Mouse (Mus musculus): ENCODE measurements at regions not wholly inside any gene's neighbourhood (a gene's known extent, or its start where the extent isn't known, plus 50 kb on each side); places are given as distances from the start of the nearest gene placed in this dataset.
A peak's percentile ranks its signal among the peaks of the same experiment; 100 is the strongest.

- H3K4me2 ChIP-seq (replicated peaks), result no peak overlapping the region
- no peak overlapping the region for H3K27ac ChIP-seq
- H3K9ac ChIP-seq, result no peak overlapping the region
- ATAC-seq (ENCODE audit: low FRiP score), result no peak
- no peaks in the 10 kb centered on the region for H3K36me3 ChIP-seq (replicated peaks; ENCODE audit: control insufficient read depth, insufficient read depth)
- no peak overlapping the region for H3K4me3 ChIP-seq (replicated peaks; ENCODE audit: low read length)
- H3K4me1 ChIP-seq (replicated peaks; ENCODE audit: control insufficient read depth, insufficient read depth, low read length), result no peaks in the 10 kb centered on the region
- no peaks in the 10 kb centered on the region for H3K9me3 ChIP-seq (ENCODE audit: control insufficient read depth, low read length)
- DNase-seq (ENCODE audit: low spot score), result no peak
- 48% methylated on average over 5 of the region's 5 CpGs for WGBS
- no peaks in the 10 kb centered on the region for H3K27me3 ChIP-seq (ENCODE audit: control insufficient read depth, insufficient read depth, low read length)
These were observed 436.1 kb upstream of the Trpc7 start for GRCm38 (mm10) chr13:57331868-57332267.

DNA sequence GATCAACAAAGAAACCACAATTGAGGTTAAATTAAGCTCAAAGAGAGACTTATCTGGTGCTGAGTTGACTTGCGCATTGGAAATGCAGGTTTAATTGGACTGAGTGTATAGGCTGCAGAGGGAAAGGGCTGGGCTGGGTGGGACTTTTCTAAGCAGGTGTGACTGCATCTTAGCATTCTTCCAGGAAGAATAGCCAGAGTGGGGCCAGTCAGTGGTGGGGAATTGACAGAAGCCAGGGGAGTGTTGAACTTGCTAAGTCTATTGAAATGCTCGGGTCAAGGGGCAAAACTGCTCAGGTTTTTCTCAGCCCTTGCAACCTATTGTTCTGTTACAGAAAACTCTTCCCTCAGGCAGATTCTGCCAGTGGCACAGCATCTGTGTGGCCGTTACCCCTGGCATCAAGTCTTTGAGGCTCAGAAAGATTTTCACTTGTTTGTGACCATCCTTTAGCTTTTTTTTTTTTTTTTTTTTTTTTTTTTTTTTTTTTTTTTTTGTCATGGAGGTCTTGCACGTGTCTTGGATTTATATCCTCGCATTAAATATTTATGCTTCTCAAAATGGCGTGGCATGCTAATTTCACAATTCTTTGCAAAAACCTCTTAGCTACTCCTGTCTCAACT, 429.6 kb upstream of the Trpc7 start:
- Histone ChIP-seq H3K27ac (no peak overlapping the region), H3K9me3 (ENCODE audit: control insufficient read depth, low read length) (no peaks in the 10 kb centered on the region), H3K27me3 (ENCODE audit: control insufficient read depth, insufficient read depth, low read length) (no peaks in the 10 kb centered on the region), H3K4me3 (replicated peaks; ENCODE audit: low read length) (no peak overlapping the region), H3K4me2 (replicated peaks) (no peak overlapping the region), H3K36me3 (replicated peaks; ENCODE audit: control insufficient read depth, insufficient read depth) (no peaks in the 10 kb centered on the region), H3K9ac (no peak overlapping the region), H3K4me1 (replicated peaks; ENCODE audit: control insufficient read depth, insufficient read depth, low read length) (no peaks in the 10 kb centered on the region)
- DNase-seq (ENCODE audit: low spot score), result no peak
- no peak for ATAC-seq (ENCODE audit: low FRiP score)
- WGBS, result 76% methylated on average over 6 of the region's 6 CpGs

- Histone ChIP-seq H3K27me3 (ENCODE audit: control insufficient read depth, insufficient read depth, low read length) (no peaks in the 10 kb centered on the region), H3K36me3 (replicated peaks; ENCODE audit: control insufficient read depth, insufficient read depth) (no peaks in the 10 kb centered on the region), H3K9me3 (ENCODE audit: control insufficient read depth, low read length) (no peaks in the 10 kb centered on the region), H3K9ac (peak overlapping the region; percentile 21; the same call in 1 of the 2 replicates), H3K27ac (no peak overlapping the region), H3K4me1 (replicated peaks; ENCODE audit: control insufficient read depth, insufficient read depth, low read length) (peaks cover 13% of the 10 kb centered on the region; the same call in 1 of the 2 replicates), H3K4me3 (replicated peaks; ENCODE audit: low read length) (no peak overlapping the region), H3K4me2 (replicated peaks) (no peak overlapping the region)
- WGBS, result 20% methylated on average over 11 of the region's 11 CpGs
- ATAC-seq (ENCODE audit: low FRiP score) (no peak), DNase-seq (ENCODE audit: low spot score) (no peak)
These were observed 420.6 kb upstream of the Trpc7 start for GRCm38 (mm10) chr13:57316211-57317005.

DNA sequence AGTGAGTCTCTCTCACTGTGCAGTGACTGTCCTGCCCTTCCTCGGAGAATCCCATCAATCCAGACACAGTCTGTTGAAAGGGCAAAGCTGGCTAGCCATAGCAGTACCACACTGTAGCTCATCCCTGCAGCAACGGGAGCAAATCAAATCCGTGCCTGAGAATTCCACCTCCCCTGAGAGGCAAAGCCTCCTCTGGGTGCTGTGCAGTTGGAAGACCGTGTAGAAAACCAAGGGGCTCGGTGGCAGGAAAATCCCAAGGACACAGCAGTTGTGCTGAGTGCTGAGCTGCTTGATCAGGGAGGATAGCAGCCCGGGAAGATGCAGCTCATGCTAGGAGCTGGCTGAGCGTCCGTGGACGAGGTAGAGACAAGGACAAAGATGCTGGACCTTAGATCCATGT, 418.7 kb upstream of the Trpc7 start:
- H3K27ac ChIP-seq, result no peak overlapping the region
- WGBS, result 46% methylated on average over 9 of the region's 9 CpGs
- no peak overlapping the region for H3K9ac ChIP-seq
- no peak overlapping the region for H3K4me3 ChIP-seq (replicated peaks; ENCODE audit: low read length)
- no peaks in the 10 kb centered on the region for H3K9me3 ChIP-seq (ENCODE audit: control insufficient read depth, low read length)
- H3K36me3 ChIP-seq (replicated peaks; ENCODE audit: control insufficient read depth, insufficient read depth), result no peaks in the 10 kb centered on the region
- no peaks in the 10 kb centered on the region for H3K27me3 ChIP-seq (ENCODE audit: control insufficient read depth, insufficient read depth, low read length)
- DNase-seq (ENCODE audit: low spot score) (no peak), ATAC-seq (ENCODE audit: low FRiP score) (no peak)
- peaks cover 13% of the 10 kb centered on the region; the same call in 1 of the 2 replicates for H3K4me1 ChIP-seq (replicated peaks; ENCODE audit: control insufficient read depth, insufficient read depth, low read length)
- no peak overlapping the region for H3K4me2 ChIP-seq (replicated peaks)

- ATAC-seq (ENCODE audit: low FRiP score), result no peak
- Histone ChIP-seq H3K9me3 (ENCODE audit: control insufficient read depth, low read length) (no peaks in the 10 kb centered on the region), H3K27me3 (ENCODE audit: control insufficient read depth, insufficient read depth, low read length) (no peaks in the 10 kb centered on the region), H3K4me2 (replicated peaks) (no peak overlapping the region), H3K36me3 (replicated peaks; ENCODE audit: control insufficient read depth, insufficient read depth) (no peaks in the 10 kb centered on the region), H3K9ac (no peak overlapping the region), H3K4me1 (replicated peaks; ENCODE audit: control insufficient read depth, insufficient read depth, low read length) (peaks cover 13% of the 10 kb centered on the region; the same call in 1 of the 2 replicates), H3K4me3 (replicated peaks; ENCODE audit: low read length) (no peak overlapping the region), H3K27ac (no peak overlapping the region)
- 65% methylated on average over 2 of the region's 2 CpGs for WGBS
- no peak for DNase-seq (ENCODE audit: low spot score)
These were observed 417.9 kb upstream of the Trpc7 start for GRCm38 (mm10) chr13:57313731-57314130.

- no peaks in the 10 kb centered on the region for H3K36me3 ChIP-seq (replicated peaks; ENCODE audit: control insufficient read depth, insufficient read depth)
- no peak overlapping the region for H3K9ac ChIP-seq
- H3K9me3 ChIP-seq (ENCODE audit: control insufficient read depth, low read length), result no peaks in the 10 kb centered on the region
- no peak overlapping the region for H3K4me3 ChIP-seq (replicated peaks; ENCODE audit: low read length)
- ATAC-seq (ENCODE audit: low FRiP score) (no peak), DNase-seq (ENCODE audit: low spot score) (no peak)
- WGBS, result 76% methylated on average over 2 of the region's 2 CpGs
- peaks cover 12% of the 10 kb centered on the region for H3K4me1 ChIP-seq (replicated peaks; ENCODE audit: control insufficient read depth, insufficient read depth, low read length)
- no peak overlapping the region for H3K27ac ChIP-seq
- no peak overlapping the region for H3K4me2 ChIP-seq (replicated peaks)
- no peaks in the 10 kb centered on the region for H3K27me3 ChIP-seq (ENCODE audit: control insufficient read depth, insufficient read depth, low read length)
These were observed 415.4 kb upstream of the Trpc7 start for GRCm38 (mm10) chr13:57311235-57311634.

DNA sequence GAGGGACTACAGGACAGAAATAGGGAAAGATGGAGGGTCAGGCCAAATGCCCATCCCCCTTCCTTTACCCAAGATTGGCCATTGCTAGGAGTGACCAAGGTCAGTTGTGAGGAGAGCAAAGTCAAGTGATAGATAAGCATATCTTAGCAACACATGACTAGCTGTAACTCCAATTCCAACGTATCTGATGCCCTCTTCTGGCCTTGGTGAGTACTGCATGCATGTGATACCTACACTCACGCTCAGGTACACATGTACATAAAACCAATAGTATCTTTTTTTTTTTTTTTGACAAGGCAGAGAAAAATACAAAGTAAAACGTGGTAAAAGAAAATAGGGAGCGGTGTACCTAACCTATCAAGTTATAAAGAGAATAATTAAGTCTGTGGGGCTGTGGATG, 413.8 kb upstream of the Trpc7 start:
- Histone ChIP-seq H3K4me2 (replicated peaks) (no peak overlapping the region), H3K9ac (no peak overlapping the region)
- no peak for ATAC-seq (ENCODE audit: low FRiP score)

DNA sequence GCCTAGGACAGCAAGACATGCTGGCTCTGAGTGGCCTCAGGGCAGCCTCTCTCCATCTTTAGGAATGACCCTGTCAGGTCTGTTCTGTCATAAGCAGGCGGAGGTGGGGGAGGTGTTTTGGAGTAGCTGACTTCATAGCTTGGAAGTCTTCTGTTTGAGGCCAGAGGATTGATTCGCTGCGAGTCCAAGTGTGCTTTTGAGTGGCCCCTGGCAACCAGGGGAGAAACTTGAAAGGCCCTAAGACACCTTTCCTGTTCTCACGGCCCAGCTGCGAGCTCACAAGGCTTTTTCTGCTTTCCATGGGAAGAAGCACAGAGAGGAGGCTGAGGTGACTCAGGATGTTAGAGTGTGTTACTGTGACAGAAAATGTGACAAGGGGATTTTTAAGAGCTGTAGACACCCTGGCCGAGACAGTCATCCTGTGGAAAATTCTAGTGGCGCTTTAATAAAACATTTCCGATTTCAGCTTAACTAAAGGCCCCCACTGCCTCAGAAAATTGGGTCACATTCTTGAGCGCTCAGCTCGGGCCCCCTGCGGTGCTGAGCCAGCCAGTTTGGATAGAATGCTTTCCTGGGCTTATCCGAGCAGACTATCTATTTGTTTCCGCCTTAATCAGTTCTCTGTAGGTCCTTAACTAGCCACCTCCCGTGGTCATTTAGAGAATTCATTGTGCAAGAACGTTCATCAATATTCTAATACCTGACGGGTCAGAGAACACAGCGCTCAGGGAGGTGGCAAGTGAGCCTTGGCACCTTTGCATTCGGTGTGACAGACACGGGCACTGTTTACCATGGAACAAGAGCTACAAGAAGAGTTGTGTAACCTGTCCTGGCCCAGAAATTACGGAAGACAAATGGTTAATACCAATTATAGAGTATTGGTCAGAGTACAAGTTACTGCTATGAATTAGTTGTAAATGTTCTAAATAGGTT, 412.4 kb upstream of the Trpc7 start:
- Histone ChIP-seq H3K27ac (no peak overlapping the region), H3K27me3 (ENCODE audit: control insufficient read depth, insufficient read depth, low read length) (no peaks in the 10 kb centered on the region), H3K4me1 (replicated peaks; ENCODE audit: control insufficient read depth, insufficient read depth, low read length) (peaks cover 8% of the 10 kb centered on the region), H3K36me3 (replicated peaks; ENCODE audit: control insufficient read depth, insufficient read depth) (no peaks in the 10 kb centered on the region), H3K4me3 (replicated peaks; ENCODE audit: low read length) (no peak overlapping the region), H3K9me3 (ENCODE audit: control insufficient read depth, low read length) (no peaks in the 10 kb centered on the region), H3K9ac (no peak overlapping the region), H3K4me2 (replicated peaks) (no peak overlapping the region)
- ATAC-seq (ENCODE audit: low FRiP score) (no peak), DNase-seq (ENCODE audit: low spot score) (no peak)
- WGBS, result 21% methylated on average over 20 of the region's 20 CpGs

More for the DNA sequence above, 413.8 kb upstream of the Trpc7 start:
- no peak overlapping the region for H3K4me3 ChIP-seq (replicated peaks; ENCODE audit: low read length)
- peaks cover 8% of the 10 kb centered on the region for H3K4me1 ChIP-seq (replicated peaks; ENCODE audit: control insufficient read depth, insufficient read depth, low read length)
- no peak overlapping the region for H3K27ac ChIP-seq
- H3K9me3 ChIP-seq (ENCODE audit: control insufficient read depth, low read length), result no peaks in the 10 kb centered on the region
- H3K27me3 ChIP-seq (ENCODE audit: control insufficient read depth, insufficient read depth, low read length), result no peaks in the 10 kb centered on the region
- no peaks in the 10 kb centered on the region for H3K36me3 ChIP-seq (replicated peaks; ENCODE audit: control insufficient read depth, insufficient read depth)
- DNase-seq (ENCODE audit: low spot score), result no peak
- 88% methylated on average over 4 of the region's 4 CpGs for WGBS

DNA sequence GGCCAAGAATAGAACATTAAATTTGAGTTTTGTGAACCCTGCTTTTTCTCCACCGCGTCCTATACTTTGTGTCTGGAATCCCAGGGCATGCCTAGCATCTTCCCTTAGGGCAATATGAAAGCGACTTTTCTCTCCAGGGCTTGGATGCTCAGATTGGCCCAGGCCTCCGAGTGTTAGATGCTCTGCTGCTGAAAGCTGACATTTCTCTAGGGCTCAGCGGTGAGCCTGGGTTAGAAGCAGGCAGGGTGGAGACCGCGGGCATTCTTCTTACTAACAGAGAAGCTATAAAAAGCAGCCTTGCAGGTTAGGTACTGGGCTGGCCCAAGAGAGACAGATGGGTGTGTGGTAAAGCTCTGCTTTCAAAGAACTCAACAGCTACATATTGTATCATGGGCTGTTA, 409.8 kb upstream of the Trpc7 start:
- H3K4me1 ChIP-seq (replicated peaks; ENCODE audit: control insufficient read depth, insufficient read depth, low read length), result peaks cover 8% of the 10 kb centered on the region
- H3K4me2 ChIP-seq (replicated peaks), result no peak overlapping the region
- H3K9ac ChIP-seq, result no peak overlapping the region
- H3K4me3 ChIP-seq (replicated peaks; ENCODE audit: low read length), result no peak overlapping the region
- 91% methylated on average over 7 of the region's 7 CpGs for WGBS
- H3K36me3 ChIP-seq (replicated peaks; ENCODE audit: control insufficient read depth, insufficient read depth), result no peaks in the 10 kb centered on the region
- peaks cover 4% of the 10 kb centered on the region; the same call in 1 of the 2 replicates for H3K9me3 ChIP-seq (ENCODE audit: control insufficient read depth, low read length)
- DNase-seq (ENCODE audit: low spot score) (no peak), ATAC-seq (ENCODE audit: low FRiP score) (no peak)
- no peaks in the 10 kb centered on the region for H3K27me3 ChIP-seq (ENCODE audit: control insufficient read depth, insufficient read depth, low read length)
- no peak overlapping the region for H3K27ac ChIP-seq
